Mouse (Mus musculus) frontal cortex, postnatal 14 days (tissue): ENCODE measurements around the gene Map3k21.
A peak's percentile ranks its signal among the peaks of the same experiment; 100 is the strongest.

Source experiments
- DNase-seq, 2 experiments: peaks; one replicate each; pipeline ENCODE4 v3.0.0; 2022; ENCODE audit warnings: low spot score in 2 of 2

Gene Map3k21

GRCm38 (mm10) chr8:125910365-125911228, at the start of gene Map3k21:
Gene Map3k21, plus strand, starts transcription at chr8:125910450.
- no peak for DNase-seq

GRCm38 (mm10) chr8:125866125-125866524, 44.1 kb upstream of the Map3k21 start:
- DNase-seq = no peak

GRCm38 (mm10) chr8:125868552-125868951, 41.7 kb upstream of the Map3k21 start:
- no peak for DNase-seq

- no peak for DNase-seq
Observed at GRCm38 (mm10) chr8:125869739-125870138, 40.5 kb upstream of the Map3k21 start.

- no peak for DNase-seq
Observed at GRCm38 (mm10) chr8:125870179-125870702, 40.0 kb upstream of the Map3k21 start.

GRCm38 (mm10) chr8:125870821-125871321, 39.4 kb upstream of the Map3k21 start:
- peak; percentile 61 to 73 for DNase-seq

- no peak for DNase-seq
Observed at GRCm38 (mm10) chr8:125872501-125873249, 37.6 kb upstream of the Map3k21 start.

- no peak for DNase-seq
Observed at GRCm38 (mm10) chr8:125873250-125873534, 37.1 kb upstream of the Map3k21 start.

- no peak for DNase-seq
Observed at GRCm38 (mm10) chr8:125880447-125880846, 29.8 kb upstream of the Map3k21 start.

- no peak for DNase-seq
Observed at GRCm38 (mm10) chr8:125887549-125887948, 22.7 kb upstream of the Map3k21 start.

GRCm38 (mm10) chr8:125889920-125890319, 20.3 kb upstream of the Map3k21 start:
- DNase-seq = no peak

- DNase-seq = no peak
Observed at GRCm38 (mm10) chr8:125897388-125897787, 12.9 kb upstream of the Map3k21 start.

- DNase-seq = peak; percentile 67 to 68
Observed at GRCm38 (mm10) chr8:125897868-125898788, 12.1 kb upstream of the Map3k21 start, which contains the start of gene Pcnx2. Gene Pcnx2, minus strand, starts transcription at chr8:125898317.

GRCm38 (mm10) chr8:125898899-125899298, 11.4 kb upstream of the Map3k21 start:
- DNase-seq = peak in 1 of 2 experiments; percentile 47

- DNase-seq = no peak
Observed at GRCm38 (mm10) chr8:125901167-125901566, 9.1 kb upstream of the Map3k21 start.

- DNase-seq = no peak
Observed at GRCm38 (mm10) chr8:125902521-125902920, 7.7 kb upstream of the Map3k21 start.

GRCm38 (mm10) chr8:125905341-125905740, 4.9 kb upstream of the Map3k21 start:
- no peak for DNase-seq

- DNase-seq = no peak
Observed at GRCm38 (mm10) chr8:125907311-125907710, 2.9 kb upstream of the Map3k21 start.

GRCm38 (mm10) chr8:125909661-125910364, 437 bp upstream of the Map3k21 start:
- no peak for DNase-seq

GRCm38 (mm10) chr8:125911229-125911580, 955 bp downstream of the Map3k21 start:
- DNase-seq = no peak

GRCm38 (mm10) chr8:125913206-125913605, 3.0 kb downstream of the Map3k21 start:
- DNase-seq = no peak
